Mouse (Mus musculus) G1E (cell line): ENCODE measurements at regions not wholly inside any gene's neighbourhood (a gene's known extent, or its start where the extent isn't known, plus 50 kb on each side); places are given as distances from the start of the nearest gene placed in this dataset.

Experiments
- ATAC-seq: 2 replicates; pipeline ENCODE4 v1.8.0; 2016; ENCODE audit warnings: mild to moderate bottlenecking; ENCODE audit not compliant: insufficient number of reproducible peaks, poor library complexity, low FRiP score, severe bottlenecking; ENCODE audit errors: extremely low read depth
- DNase-seq: peaks from one replicate; pipeline ENCODE4 v3.0.0; 2012; ENCODE audit warnings: low spot score
- H3K27me3 ChIP-seq: 2 replicates; pipeline ENCODE4 v1.6.1; 2012; ENCODE audit warnings: mild to moderate bottlenecking, low read length, inconsistent platforms; ENCODE audit not compliant: insufficient read depth
- H3K36me3 ChIP-seq: replicated peaks from 2 replicates; pipeline ENCODE3; 2012; ENCODE audit warnings: mild to moderate bottlenecking, inconsistent platforms
- H3K4me1 ChIP-seq: 2 replicates; pipeline ENCODE4 v1.6.1; 2012; ENCODE audit warnings: low read depth, low read length, inconsistent platforms, mixed read lengths; ENCODE audit not compliant: insufficient read depth
- H3K4me3 ChIP-seq: 2 replicates; pipeline ENCODE4 v1.5.1; 2012; ENCODE audit warnings: low read depth, mild to moderate bottlenecking, inconsistent platforms, low read length, moderate library complexity, mixed read lengths
- H3K9me3 ChIP-seq: replicated peaks from 2 replicates; pipeline ENCODE4 v1.6.1; 2012; ENCODE audit warnings: inconsistent platforms
- CTCF ChIP-seq: IDR thresholded peaks from 2 replicates; pipeline ENCODE4 v1.5.1; 2012; ENCODE audit warnings: low read depth, low read length, inconsistent platforms, mixed read lengths
- GATA1 ChIP-seq: IDR thresholded peaks from 2 replicates; pipeline ENCODE4 v1.6.1; 2012; ENCODE audit warnings: borderline replicate concordance, low read length, inconsistent platforms, mixed read lengths
- GATA2 ChIP-seq: IDR thresholded peaks from 2 replicates; pipeline ENCODE4 v1.6.1; 2012; ENCODE audit warnings: low read depth, low read length, inconsistent platforms, borderline replicate concordance
- POLR2AphosphoS5 ChIP-seq: IDR thresholded peaks from 2 replicates; pipeline ENCODE4 v1.6.1; 2012; ENCODE audit warnings: low read depth, low read length, inconsistent platforms; ENCODE audit not compliant: insufficient replicate concordance
- TAL1 ChIP-seq: conservative IDR thresholded peaks from 2 replicates; pipeline ENCODE4 v1.6.1; 2012; ENCODE audit warnings: low read depth, low read length, inconsistent platforms, mixed read lengths

DNA sequence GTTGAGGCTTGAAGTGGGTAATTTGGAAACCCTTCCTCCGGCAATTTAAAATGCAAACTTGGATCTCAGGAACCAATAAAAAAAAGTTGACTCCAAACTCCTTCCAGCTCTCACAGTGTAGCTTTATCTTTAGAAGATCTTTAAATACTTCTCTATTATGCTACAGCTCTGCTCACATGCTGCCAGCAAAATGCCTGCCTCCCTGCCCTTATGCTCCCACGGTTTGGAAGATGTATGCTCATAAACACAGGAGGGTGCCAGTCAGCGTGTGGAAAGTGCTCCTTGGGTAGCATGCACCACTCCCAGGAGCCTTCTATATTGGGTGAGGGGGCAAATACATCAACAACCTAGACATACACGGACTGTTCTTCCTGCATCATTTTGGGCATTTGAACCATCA is 123.2 kb upstream of the Arl4c start:
- Histone ChIP-seq H3K36me3 (no peaks in the 10 kb centered on the region), H3K4me1 (no peaks in the 10 kb centered on the region), H3K27me3 (no peaks in the 10 kb centered on the region), H3K4me3 (no peak overlapping the region), H3K9me3 (peaks cover 66% of the 10 kb centered on the region)
- no peak for DNase-seq
- TF ChIP-seq CTCF, result no peak
- no peak for TF ChIP-seq GATA1
- no peak for TF ChIP-seq TAL1
- no peak for TF ChIP-seq GATA2
- TF ChIP-seq POLR2AphosphoS5, result no peak
- ATAC-seq, result no peak

GRCm38 (mm10) chr1:88838661-88839274 is 136.7 kb upstream of the Arl4c start:
- no peaks in the 10 kb centered on the region for H3K27me3 ChIP-seq
- DNase-seq (no peak), ATAC-seq (no peak)
- H3K36me3 ChIP-seq, result no peaks in the 10 kb centered on the region
- no peaks in the 10 kb centered on the region for H3K4me1 ChIP-seq
- TF ChIP-seq POLR2AphosphoS5 (no peak), TAL1 (no peak), CTCF (no peak), GATA1 (no peak), GATA2 (no peak)
- H3K9me3 ChIP-seq, result peaks cover 55% of the 10 kb centered on the region
- no peak overlapping the region for H3K4me3 ChIP-seq

DNA sequence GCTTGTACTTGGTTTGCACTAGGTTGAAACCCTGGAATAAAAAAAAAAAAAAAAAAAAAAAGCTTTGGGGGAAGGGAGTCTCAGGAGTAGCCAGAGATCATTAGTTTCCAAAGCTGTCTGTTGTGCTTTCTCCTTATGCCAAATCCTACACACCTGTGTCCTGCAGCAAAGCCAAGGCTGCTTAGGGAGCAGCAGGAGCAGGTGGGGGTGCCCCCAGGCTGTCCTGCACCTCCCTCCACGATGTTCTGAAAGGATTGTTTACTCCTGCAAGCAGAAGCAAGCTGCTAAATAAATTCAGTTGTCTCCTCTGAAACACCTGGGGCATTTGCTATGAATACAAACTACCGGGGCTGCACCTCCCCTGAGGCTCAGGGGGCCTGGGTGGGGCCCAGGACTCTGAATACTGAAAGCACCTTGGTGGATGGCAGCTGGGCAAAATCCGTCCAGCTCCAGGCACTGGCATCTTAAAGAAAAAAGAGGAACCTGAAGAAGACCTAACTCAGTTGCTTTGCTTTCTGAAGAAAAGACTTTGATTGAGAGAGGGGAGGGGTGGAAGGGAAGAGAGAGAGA is 137.5 kb upstream of the Arl4c start:
- H3K4me3 ChIP-seq, result no peak overlapping the region
- TF ChIP-seq POLR2AphosphoS5 (no peak), CTCF (no peak), GATA2 (no peak), TAL1 (no peak), GATA1 (no peak)
- no peak for DNase-seq
- H3K4me1 ChIP-seq, result no peaks in the 10 kb centered on the region
- no peaks in the 10 kb centered on the region for H3K36me3 ChIP-seq
- H3K27me3 ChIP-seq, result no peaks in the 10 kb centered on the region
- peaks cover 58% of the 10 kb centered on the region for H3K9me3 ChIP-seq
- no peak for ATAC-seq

GRCm38 (mm10) chr1:88839977-88840628 is 138.1 kb upstream of the Arl4c start:
- H3K4me3 ChIP-seq, result no peak overlapping the region
- peaks cover 63% of the 10 kb centered on the region for H3K9me3 ChIP-seq
- no peak for ATAC-seq
- H3K36me3 ChIP-seq, result no peaks in the 10 kb centered on the region
- TF ChIP-seq POLR2AphosphoS5, result no peak
- TF ChIP-seq GATA2, result no peak
- TF ChIP-seq TAL1, result no peak
- TF ChIP-seq GATA1, result no peak
- TF ChIP-seq CTCF, result no peak
- H3K27me3 ChIP-seq, result no peaks in the 10 kb centered on the region
- no peak for DNase-seq
- no peaks in the 10 kb centered on the region for H3K4me1 ChIP-seq

- DNase-seq (no peak), ATAC-seq (no peak)
- Histone ChIP-seq H3K36me3 (no peaks in the 10 kb centered on the region), H3K27me3 (no peaks in the 10 kb centered on the region), H3K9me3 (peaks cover 66% of the 10 kb centered on the region), H3K4me1 (no peaks in the 10 kb centered on the region), H3K4me3 (no peak overlapping the region)
- TF ChIP-seq POLR2AphosphoS5 (no peak), CTCF (no peak), GATA2 (no peak), TAL1 (no peak), GATA1 (no peak)
Measured at GRCm38 (mm10) chr1:88840991-88841592, 139.1 kb upstream of the Arl4c start.
